Comparison of ENCODE assay signal across 22 mouse cellular contexts in genomic region chr4:141140967-141141366, GRCm38 (mm10). TPM values are rescaled to one million over a fixed set of nuclear protein-coding genes. Genes with fewer than 3 reads are reported as not detected.
"Had no signal": no experiment of that assay in that cellular context is flagged by ENCODE, and none has a peak within 500 bp of the region (broad histone marks: within the 10 kb centered on the region; RNA-seq: fewer than 3 reads in every experiment).

No protein-coding gene starts in this region.

- DNase-seq: lung, adult 18-20 months; lung, embryonic 14.5 days; lung, postnatal 10 days; lung, postnatal 4 days; midbrain, embryonic 14.5 days; retina, postnatal 1 day; right cerebral cortex, adult 18-20 months; right cerebral cortex, postnatal 25 days; right cerebral cortex, postnatal 4 days; spleen, adult 18-20 months; thymus, adult 18-20 months; thymus, postnatal 14 days; thymus, postnatal 36 days had no signal

- H3K27ac ChIP-seq: midbrain, embryonic 10.5 days; midbrain, embryonic 12.5 days; neural tube, embryonic 13.5 days; neural tube, embryonic 15.5 days had no signal

- H3K27me3 ChIP-seq: neural tube, embryonic 13.5 days had no signal

- H3K9ac ChIP-seq: lung, embryonic 14.5 days; midbrain, embryonic 12.5 days; neural tube, embryonic 13.5 days; neural tube, embryonic 15.5 days had no signal

- H3K9me3 ChIP-seq: midbrain, embryonic 10.5 days; midbrain, embryonic 12.5 days; neural tube, embryonic 13.5 days; neural tube, embryonic 15.5 days had no signal

- H3K4me2 ChIP-seq: lung, embryonic 14.5 days; midbrain, embryonic 12.5 days; neural tube, embryonic 13.5 days; neural tube, embryonic 15.5 days had no signal

- H3K4me3 ChIP-seq: midbrain, embryonic 10.5 days; midbrain, embryonic 12.5 days; neural tube, embryonic 13.5 days; neural tube, embryonic 15.5 days had no signal

- H3K36me3 ChIP-seq: midbrain, embryonic 12.5 days; neural tube, embryonic 13.5 days; neural tube, embryonic 15.5 days had no signal

RNA-seq across cellular contexts. Expression of gene Spata21, which starts 52.8 kb away (rescaled TPM):
- total RNA-seq: megakaryocyte, adult 5-6 weeks; megakaryocyte-erythroid progenitor cell, adult 5-6 weeks had no signal
- polyA plus RNA-seq: midbrain, embryonic 14.5 days; myocyte; neural tube, embryonic 11.5 days; neural tube, embryonic 13.5 days; small intestine, adult 2 months had no signal
